Mouse (Mus musculus) inflammation-experienced regulatory T-cells, adult 6 months (primary cell): ENCODE results near the gene Agxt. TPM values are rescaled to one million over a fixed set of nuclear protein-coding genes. Genes with fewer than 3 reads are reported as not detected.

Source experiments
- polyA plus RNA-seq, 3 experiments: library from polyadenylated mRNA; unstranded; fragments of 100-300 nt; shearing (Covaris generic); gene quantifications; one replicate each; pipeline ENCODE4 v1.2.1; 2017

Agxt gene
- polyA plus RNA-seq, 3 experiments from 2014 or later, result not detected

Other genes with a start within 250 kb of the Agxt start
- 1 to 10 TPM in 1 of 3 experiments, under 1 TPM in 2; 0.71 to 1.6 (median 0.94) TPM for gene Ankmy1, start 232.3 kb upstream of the Agxt start, polyA plus RNA-seq
- 1 to 10 TPM; 3.9 to 5.0 (median 4.1) TPM for gene Dusp28, start 228.3 kb upstream of the Agxt start, polyA plus RNA-seq
- 10 to 100 TPM; 20.5 to 34.1 (median 28.4) TPM for gene Rnpepl1, start 224.5 kb upstream of the Agxt start, polyA plus RNA-seq
- gene Capn10, start 200.9 kb upstream of the Agxt start, polyA plus RNA-seq, result 1 to 10 TPM; 4.6 to 7.3 (median 6.9) TPM
- 1 to 10 TPM in 2 of 3 experiments, under 1 TPM in 1; 0.23 to 1.8 (median 1.7) TPM for gene Gpr35, start 184.4 kb upstream of the Agxt start, polyA plus RNA-seq
- gene Aqp12, start 128.9 kb upstream of the Agxt start, polyA plus RNA-seq, result not detected
- not detected for gene Kif1a, start 33.3 kb upstream of the Agxt start, polyA plus RNA-seq
- not detected for gene 2310007B03Rik, start 25.7 kb downstream of the Agxt start, polyA plus RNA-seq
- gene Crocc2, start 33.5 kb downstream of the Agxt start, polyA plus RNA-seq, result not detected
- under 1 TPM; 0.05 to 0.28 (median 0.09) TPM for gene Sned1, start 100.6 kb downstream of the Agxt start, polyA plus RNA-seq
- 10 to 100 TPM; 16.0 to 23.7 (median 21.7) TPM for gene Mterf4, start 170.7 kb downstream of the Agxt start, polyA plus RNA-seq
- gene Ppp1r7, start 207.6 kb downstream of the Agxt start, polyA plus RNA-seq, result 10 to 100 TPM; 63.4 to 69.2 (median 69.1) TPM
- gene Pask, start 208.2 kb downstream of the Agxt start, polyA plus RNA-seq, result 1 to 10 TPM; 1.2 to 3.8 (median 1.4) TPM
- under 1 TPM in 2 of 3 experiments, not detected in 1; 0.43 TPM for gene Ano7, start 238.7 kb downstream of the Agxt start, polyA plus RNA-seq